Mouse (Mus musculus): ENCODE measurements around the gene Npas3. TPM values are rescaled to one million over a fixed set of nuclear protein-coding genes. Genes with fewer than 3 reads are reported as not detected.

Gene Npas3
- polyA plus RNA-seq, 1 experiment, result 0.11 TPM

- DNase-seq (ENCODE audit: low spot score), result no peak
Observed at GRCm38 (mm10) chr12:53789501-53789900, 541.0 kb downstream of the Npas3 start.

- DNase-seq (ENCODE audit: low spot score), result no peak
Observed at GRCm38 (mm10) chr12:53794718-53795400, 546.4 kb downstream of the Npas3 start.

GRCm38 (mm10) chr12:53801831-53802230 lies 553.4 kb downstream of the Npas3 start:
- no peak for DNase-seq (ENCODE audit: low spot score)

GRCm38 (mm10) chr12:53802381-53802780 lies 553.9 kb downstream of the Npas3 start:
- DNase-seq (ENCODE audit: low spot score), result no peak

- no peak for DNase-seq (ENCODE audit: low spot score)
Observed at GRCm38 (mm10) chr12:53810081-53810480, 561.6 kb downstream of the Npas3 start.

GRCm38 (mm10) chr12:53814291-53814690 lies 565.8 kb downstream of the Npas3 start:
- DNase-seq (ENCODE audit: low spot score), result no peak

GRCm38 (mm10) chr12:53819982-53820381 lies 571.5 kb downstream of the Npas3 start:
- no peak for DNase-seq (ENCODE audit: low spot score)

GRCm38 (mm10) chr12:53822881-53823280 lies 574.4 kb downstream of the Npas3 start:
- no peak for DNase-seq (ENCODE audit: low spot score)

- no peak for DNase-seq (ENCODE audit: low spot score)
Observed at GRCm38 (mm10) chr12:53825251-53825650, 576.8 kb downstream of the Npas3 start.

- DNase-seq (ENCODE audit: low spot score), result no peak
Observed at GRCm38 (mm10) chr12:53825898-53826605, 577.6 kb downstream of the Npas3 start.

- no peak for DNase-seq (ENCODE audit: low spot score)
Observed at GRCm38 (mm10) chr12:53826812-53827211, 578.3 kb downstream of the Npas3 start.

GRCm38 (mm10) chr12:53832590-53832989 lies 584.1 kb downstream of the Npas3 start:
- DNase-seq (ENCODE audit: low spot score), result no peak

- no peak for DNase-seq (ENCODE audit: low spot score)
Observed at GRCm38 (mm10) chr12:53833348-53833747, 584.9 kb downstream of the Npas3 start.

GRCm38 (mm10) chr12:53836031-53836790 lies 587.7 kb downstream of the Npas3 start:
- DNase-seq (ENCODE audit: low spot score), result no peak

GRCm38 (mm10) chr12:53837408-53837807 lies 588.9 kb downstream of the Npas3 start:
- DNase-seq (ENCODE audit: low spot score), result no peak

GRCm38 (mm10) chr12:53838541-53838940 lies 590.1 kb downstream of the Npas3 start:
- DNase-seq (ENCODE audit: low spot score), result no peak

- DNase-seq (ENCODE audit: low spot score), result no peak
Observed at GRCm38 (mm10) chr12:53841928-53842671, 593.6 kb downstream of the Npas3 start.

GRCm38 (mm10) chr12:53843626-53844025 lies 595.1 kb downstream of the Npas3 start:
- no peak for DNase-seq (ENCODE audit: low spot score)

GRCm38 (mm10) chr12:53846154-53846665 lies 597.7 kb downstream of the Npas3 start:
- no peak for DNase-seq (ENCODE audit: low spot score)

GRCm38 (mm10) chr12:53849263-53849662 lies 600.8 kb downstream of the Npas3 start:
- no peak for DNase-seq (ENCODE audit: low spot score)

- DNase-seq (ENCODE audit: low spot score), result no peak
Observed at GRCm38 (mm10) chr12:53852432-53852831, 604.0 kb downstream of the Npas3 start.

- DNase-seq (ENCODE audit: low spot score), result no peak
Observed at GRCm38 (mm10) chr12:53860176-53860575, 611.7 kb downstream of the Npas3 start.
